Mouse (Mus musculus): ENCODE measurements around the gene 1700125H20Rik. TPM values are rescaled to one million over a fixed set of nuclear protein-coding genes. Genes with fewer than 3 reads are reported as not detected.
"Not testable (repeated sequence)": the region's sequence is repeated elsewhere in the genome, so short reads cannot be mapped to it uniquely, and the experiment has no call there.

Gene 1700125H20Rik
- polyA plus RNA-seq, 1 experiment, result not detected

DNA sequence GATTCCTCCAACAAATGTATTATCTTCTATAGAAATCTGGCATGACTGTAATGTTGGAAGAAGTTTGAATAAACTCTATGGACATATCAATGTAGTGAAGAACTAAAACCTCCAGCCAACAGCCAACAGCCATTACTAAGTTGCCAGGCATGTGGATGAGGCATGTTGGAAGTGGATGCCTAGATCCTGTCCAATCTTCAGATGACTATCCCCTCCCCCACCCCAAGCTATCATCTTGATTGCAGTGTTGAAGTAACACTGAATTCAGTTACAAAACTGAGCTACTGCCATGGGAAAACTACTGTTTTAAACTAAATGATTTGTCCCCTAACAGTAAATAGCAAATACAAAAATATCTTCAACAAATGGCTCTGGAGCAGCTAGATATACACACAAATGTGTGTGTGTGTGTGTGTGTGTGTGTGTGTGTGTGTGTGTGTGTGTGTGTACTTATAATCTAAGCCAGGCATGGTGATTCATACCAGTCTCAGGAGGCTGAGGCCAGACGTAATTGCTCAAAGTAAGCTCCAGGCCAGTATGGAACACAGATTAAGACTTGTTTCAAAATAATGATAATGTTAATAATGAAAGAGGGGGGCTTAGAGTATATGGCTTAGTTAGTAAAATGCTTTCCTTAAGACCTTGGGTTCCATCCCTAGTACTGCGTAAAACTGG, 17.8 kb upstream of the 1700125H20Rik start:
- WGBS, result 82% methylated on average over 2 of the region's 2 CpGs
- TF ChIP-seq CTCF (IDR thresholded peaks at IDR 0.05; ENCODE audit: insufficient read depth, low read length) (no peak), POLR2A (IDR thresholded peaks at IDR 0.05; ENCODE audit: borderline replicate concordance, extremely low read depth, low read depth, low read length) (no peak)
- no peak overlapping the region for H3K4me3 ChIP-seq (replicated peaks; ENCODE audit: extremely low read depth, low read depth, low read length)
- DNase-seq, result no peak
- no peaks in the 10 kb centered on the region for H3K4me1 ChIP-seq (ENCODE audit: control insufficient read depth, insufficient read depth, low read length)

DNA sequence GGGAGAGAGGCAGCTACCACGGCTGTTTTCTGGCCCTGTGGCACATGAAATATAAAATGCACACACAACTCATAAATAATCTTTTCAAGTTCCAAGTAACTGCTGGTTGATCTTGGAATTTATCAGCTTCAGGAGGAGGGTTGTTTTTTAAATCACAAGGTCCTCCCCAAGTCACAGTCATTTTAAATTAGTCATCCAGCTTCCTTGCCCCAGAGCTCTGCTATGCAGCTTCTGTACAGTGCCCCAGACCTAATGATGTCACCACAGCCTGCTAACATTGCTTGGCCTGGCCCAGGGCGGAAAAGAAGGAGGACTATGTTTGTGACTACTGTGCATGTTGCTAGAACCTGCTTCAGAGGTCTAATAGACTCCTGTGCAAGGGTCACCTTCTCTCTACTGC, 12.9 kb upstream of the 1700125H20Rik start:
- no peak for DNase-seq
- TF ChIP-seq CTCF (IDR thresholded peaks at IDR 0.05; ENCODE audit: insufficient read depth, low read length), result no peak
- TF ChIP-seq POLR2A (IDR thresholded peaks at IDR 0.05; ENCODE audit: borderline replicate concordance, extremely low read depth, low read depth, low read length), result no peak
- WGBS, result 60% methylated on average over 2 of the region's 2 CpGs
- no peaks in the 10 kb centered on the region for H3K4me1 ChIP-seq (ENCODE audit: control insufficient read depth, insufficient read depth, low read length)
- no peak overlapping the region for H3K4me3 ChIP-seq (replicated peaks; ENCODE audit: extremely low read depth, low read depth, low read length)

DNA sequence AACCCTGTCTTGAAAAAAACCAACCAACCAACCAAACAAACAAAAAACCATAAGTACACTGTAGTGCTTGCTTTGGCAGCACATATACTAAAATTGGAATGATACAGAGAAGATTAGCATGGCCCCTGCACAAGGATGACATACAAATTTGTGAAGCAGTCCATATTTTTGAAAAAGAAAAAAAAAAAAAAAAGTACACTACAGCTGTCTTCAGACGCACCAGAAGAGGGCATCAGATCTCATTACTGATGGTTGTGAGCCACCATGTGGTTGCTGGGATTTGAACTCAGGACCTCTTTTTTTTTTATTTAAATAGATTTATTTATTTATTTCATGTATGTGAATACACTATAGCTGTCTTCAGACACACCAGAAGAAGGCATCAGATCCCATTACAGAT, 7.2 kb upstream of the 1700125H20Rik start:
- WGBS, result 79% methylated on average over 1 of the region's 1 CpGs
- DNase-seq; H3K4me1 ChIP-seq (ENCODE audit: control insufficient read depth, insufficient read depth, low read length); H3K4me3 ChIP-seq (replicated peaks; ENCODE audit: extremely low read depth, low read depth, low read length): not testable (repeated sequence)

DNA sequence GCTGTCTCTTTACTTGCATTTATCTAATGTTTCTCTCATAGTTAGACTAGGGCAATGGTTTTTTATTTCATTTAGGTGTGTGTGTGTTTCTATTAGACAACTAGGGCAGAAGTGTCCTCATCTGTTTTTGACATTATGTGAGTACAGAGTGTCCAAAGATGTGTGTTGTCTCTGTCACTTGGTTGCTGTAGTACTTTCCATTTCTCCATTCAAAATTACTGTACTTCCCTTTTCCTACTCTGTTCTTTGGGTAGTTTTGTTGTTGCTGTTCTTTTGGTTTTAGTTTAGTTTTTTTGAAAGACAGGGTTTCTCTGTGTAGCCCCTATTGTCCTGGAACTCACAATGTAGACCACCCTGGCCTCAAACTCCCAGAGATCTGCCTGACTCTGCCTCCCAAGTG, 5.8 kb upstream of the 1700125H20Rik start:
- DNase-seq, result no peak

DNA sequence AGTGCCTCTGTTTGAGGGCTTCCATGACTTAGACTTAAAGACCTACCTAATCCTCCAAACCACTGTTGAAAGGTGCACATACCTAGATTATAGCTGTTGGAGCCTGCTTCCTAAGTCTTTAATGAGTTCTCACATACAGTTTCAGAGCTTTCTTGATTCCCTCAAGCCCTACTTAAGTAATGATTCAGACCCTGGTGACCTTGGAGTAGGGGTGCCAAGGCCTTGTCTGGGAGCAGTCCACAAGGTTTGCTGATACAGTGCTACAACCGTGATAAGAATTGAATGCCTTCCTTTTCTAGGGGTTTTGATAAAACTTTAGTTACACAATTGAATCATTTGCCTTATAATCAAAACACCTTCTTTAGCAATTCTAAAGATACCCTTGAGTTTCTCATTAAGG, 2.7 kb upstream of the 1700125H20Rik start:
- Histone ChIP-seq H3K4me1 (ENCODE audit: control insufficient read depth, insufficient read depth, low read length) (no peaks in the 10 kb centered on the region), H3K4me3 (replicated peaks; ENCODE audit: extremely low read depth, low read depth, low read length) (no peak overlapping the region)
- no peak for DNase-seq
- no peak for TF ChIP-seq CTCF (IDR thresholded peaks at IDR 0.05; ENCODE audit: insufficient read depth, low read length)
- WGBS, result 69% methylated on average over 1 of the region's 1 CpGs

More for the DNA sequence above, 5.8 kb upstream of the 1700125H20Rik start:
- Histone ChIP-seq H3K4me3 (replicated peaks; ENCODE audit: extremely low read depth, low read depth, low read length) (no peak overlapping the region), H3K4me1 (ENCODE audit: control insufficient read depth, insufficient read depth, low read length) (no peaks in the 10 kb centered on the region)
- no peak for TF ChIP-seq POLR2A (IDR thresholded peaks at IDR 0.05; ENCODE audit: borderline replicate concordance, extremely low read depth, low read depth, low read length)

DNA sequence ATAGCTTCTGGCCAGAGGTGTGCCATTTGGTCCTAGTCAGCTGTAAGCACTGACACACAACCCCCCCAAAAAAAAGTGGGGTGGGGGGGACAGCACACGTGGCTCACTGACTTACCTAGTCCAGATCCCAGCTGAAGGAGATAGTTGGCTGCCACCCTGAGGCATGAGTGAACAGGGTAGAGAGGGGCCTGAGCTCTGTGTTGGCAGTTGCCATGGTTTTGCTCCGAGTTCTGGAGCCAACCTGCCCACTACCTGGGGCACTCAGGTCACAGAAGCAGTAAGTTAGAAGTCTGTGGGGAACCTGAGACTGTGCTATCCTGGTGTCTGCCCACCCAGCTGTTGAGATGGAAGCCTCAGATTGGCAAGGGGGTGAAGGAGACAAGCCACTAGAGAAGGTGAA, 629 bp downstream of the 1700125H20Rik start:
- TF ChIP-seq CTCF (IDR thresholded peaks at IDR 0.05; ENCODE audit: insufficient read depth, low read length), result no peak
- no peak for TF ChIP-seq POLR2A (IDR thresholded peaks at IDR 0.05; ENCODE audit: borderline replicate concordance, extremely low read depth, low read depth, low read length)
- Histone ChIP-seq H3K4me1 (ENCODE audit: control insufficient read depth, insufficient read depth, low read length) (no peaks in the 10 kb centered on the region), H3K4me3 (replicated peaks; ENCODE audit: extremely low read depth, low read depth, low read length) (no peak overlapping the region)
- WGBS, result 39% methylated on average over 2 of the region's 2 CpGs
- no peak for DNase-seq

DNA sequence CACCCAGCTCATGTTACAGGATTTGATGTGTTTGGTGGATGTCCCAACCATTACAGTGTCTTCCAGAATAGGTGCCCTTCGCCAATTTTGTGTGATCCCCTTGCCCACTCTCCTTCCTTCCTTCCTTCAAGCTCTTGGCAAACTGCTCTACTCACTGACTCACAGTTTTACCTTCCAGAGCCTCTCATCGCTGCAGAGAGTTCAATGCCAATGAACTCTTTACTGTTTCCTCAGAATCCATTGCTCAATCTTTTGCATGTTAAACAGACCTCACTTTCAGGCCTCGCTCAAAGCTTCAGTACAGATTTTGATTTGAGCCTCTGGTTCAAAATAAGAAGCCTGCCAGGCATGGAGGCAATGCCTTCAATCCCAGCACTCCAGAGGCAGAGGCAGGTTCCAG, 5.7 kb downstream of the 1700125H20Rik start:
- no peaks in the 10 kb centered on the region for H3K4me1 ChIP-seq (ENCODE audit: control insufficient read depth, insufficient read depth, low read length)
- H3K4me3 ChIP-seq (replicated peaks; ENCODE audit: extremely low read depth, low read depth, low read length), result no peak overlapping the region
- TF ChIP-seq POLR2A (IDR thresholded peaks at IDR 0.05; ENCODE audit: borderline replicate concordance, extremely low read depth, low read depth, low read length) (no peak), CTCF (IDR thresholded peaks at IDR 0.05; ENCODE audit: insufficient read depth, low read length) (no peak)
- no peak for DNase-seq
- WGBS, result 58% methylated on average over 3 of the region's 3 CpGs

DNA sequence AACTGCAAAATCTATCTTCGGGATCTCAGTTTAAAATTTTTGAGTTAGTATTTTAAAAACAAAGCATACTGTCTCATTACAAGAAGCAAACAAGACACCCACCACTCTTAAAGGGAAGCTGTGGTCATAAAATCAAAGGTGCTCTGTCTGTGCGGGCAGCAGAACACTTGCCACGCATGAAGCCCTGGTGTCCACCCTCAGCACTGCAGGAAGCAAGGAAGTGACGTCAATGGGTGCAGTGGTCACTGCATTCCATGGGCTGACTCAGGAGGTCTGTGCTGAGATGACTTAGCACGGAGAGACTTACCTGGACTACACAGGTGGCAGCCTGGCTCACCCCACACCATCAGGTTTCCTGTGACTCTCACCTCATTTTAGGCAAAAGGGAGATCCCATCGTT, 7.6 kb downstream of the 1700125H20Rik start:
- no peak for DNase-seq
- TF ChIP-seq POLR2A (IDR thresholded peaks at IDR 0.05; ENCODE audit: borderline replicate concordance, extremely low read depth, low read depth, low read length) (no peak), CTCF (IDR thresholded peaks at IDR 0.05; ENCODE audit: insufficient read depth, low read length) (no peak)
- Histone ChIP-seq H3K4me3 (replicated peaks; ENCODE audit: extremely low read depth, low read depth, low read length) (no peak overlapping the region), H3K4me1 (ENCODE audit: control insufficient read depth, insufficient read depth, low read length) (no peaks in the 10 kb centered on the region)
- 68% methylated on average over 6 of the region's 6 CpGs for WGBS

DNA sequence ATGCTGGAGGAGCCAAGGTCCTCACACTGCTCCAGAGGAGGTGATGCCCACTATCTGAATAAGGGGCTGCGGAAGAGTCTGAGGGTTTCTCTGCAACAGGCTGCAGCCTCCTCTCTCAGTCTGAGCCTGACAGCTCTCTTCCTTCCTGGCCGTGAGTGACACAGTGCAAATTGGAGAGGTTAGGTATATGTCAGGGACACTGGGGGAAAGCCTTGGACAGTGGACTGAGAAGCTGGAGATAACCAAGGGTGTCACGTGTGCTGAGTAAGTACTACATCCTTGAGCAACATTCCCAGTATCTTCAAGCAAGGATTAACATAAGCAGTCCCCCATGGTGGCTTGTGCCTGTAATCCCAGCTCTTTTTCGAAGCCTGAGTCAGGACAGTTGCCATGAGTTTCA, 8.2 kb downstream of the 1700125H20Rik start:
- TF ChIP-seq POLR2A (IDR thresholded peaks at IDR 0.05; ENCODE audit: borderline replicate concordance, extremely low read depth, low read depth, low read length) (no peak), CTCF (IDR thresholded peaks at IDR 0.05; ENCODE audit: insufficient read depth, low read length) (no peak)
- no peak overlapping the region for H3K4me3 ChIP-seq (replicated peaks; ENCODE audit: extremely low read depth, low read depth, low read length)
- WGBS, result 79% methylated on average over 4 of the region's 4 CpGs
- DNase-seq, result no peak
- H3K4me1 ChIP-seq (ENCODE audit: control insufficient read depth, insufficient read depth, low read length), result peaks cover 6% of the 10 kb centered on the region

DNA sequence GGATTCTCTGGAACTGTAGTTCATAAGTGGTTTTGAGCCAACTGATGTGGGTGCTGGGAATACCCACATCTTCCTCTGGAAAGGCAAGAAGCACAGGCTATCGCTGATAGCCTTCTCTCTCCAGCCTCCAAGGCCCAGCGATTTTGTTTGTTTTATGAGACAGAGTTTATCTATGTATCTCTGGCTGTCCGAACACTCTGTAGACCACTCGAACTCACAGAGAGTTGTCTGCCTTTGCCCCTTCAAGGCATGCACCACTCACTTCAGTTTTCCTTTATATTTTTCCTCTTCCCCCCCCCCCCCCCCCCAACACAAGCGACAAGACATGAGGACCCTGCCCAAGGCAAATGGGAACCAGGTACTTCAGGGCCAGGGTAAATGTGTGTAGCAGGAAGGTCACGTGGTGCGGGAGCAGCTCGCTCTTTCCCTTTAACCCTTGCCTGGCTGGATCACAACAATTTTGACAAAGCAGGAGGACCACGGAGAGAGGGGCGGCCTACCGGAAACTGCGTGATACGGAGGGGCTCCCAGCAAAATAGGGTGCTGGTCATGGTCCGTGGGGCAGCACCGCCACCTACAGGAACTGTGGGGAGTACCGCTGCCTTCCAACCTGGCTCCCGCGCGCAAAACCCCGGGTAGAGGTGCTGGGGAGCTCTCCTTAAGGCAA, 12.5 kb downstream of the 1700125H20Rik start:
- WGBS, result 3% methylated on average over 20 of the region's 20 CpGs
- TF ChIP-seq CTCF (IDR thresholded peaks at IDR 0.05; ENCODE audit: insufficient read depth, low read length) (peak; percentile 65), POLR2A (IDR thresholded peaks at IDR 0.05; ENCODE audit: borderline replicate concordance, extremely low read depth, low read depth, low read length) (no peak)
- peak; percentile 68 for DNase-seq

More for the DNA sequence above, 12.5 kb downstream of the 1700125H20Rik start:
- Histone ChIP-seq H3K4me3 (replicated peaks; ENCODE audit: extremely low read depth, low read depth, low read length) (peak overlapping the region; percentile 65), H3K4me1 (ENCODE audit: control insufficient read depth, insufficient read depth, low read length) (peaks cover 7% of the 10 kb centered on the region)

All from lung, adult 2 months (tissue).